Mouse (Mus musculus): ENCODE data around the gene Tuba4a.

Gene Tuba4a

DNA sequence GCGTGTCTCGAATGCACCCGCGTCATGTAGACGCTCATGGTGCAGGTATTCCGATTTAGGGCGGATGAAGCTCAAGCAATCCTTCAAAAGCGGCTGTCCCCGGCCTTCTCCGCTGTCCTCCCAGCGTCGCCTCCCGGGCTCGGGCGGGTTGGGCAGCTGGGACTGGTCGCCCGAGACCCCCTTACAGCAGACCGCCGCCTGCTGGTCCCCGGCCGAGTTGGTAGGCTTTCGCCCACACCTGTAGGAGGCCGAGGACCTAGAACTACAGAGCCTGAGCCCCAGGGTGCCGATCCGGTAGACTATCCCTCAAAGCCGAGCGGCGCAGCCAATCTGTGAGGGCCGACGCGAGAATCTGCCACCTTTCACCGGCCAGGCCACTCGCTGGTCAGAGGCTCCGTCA, at the start of gene Tuba4a:
Gene Tuba4a (minus strand): TSS at position 335 of the 400 bp plus-strand sequence.
- no peak for DNase-seq

DNA sequence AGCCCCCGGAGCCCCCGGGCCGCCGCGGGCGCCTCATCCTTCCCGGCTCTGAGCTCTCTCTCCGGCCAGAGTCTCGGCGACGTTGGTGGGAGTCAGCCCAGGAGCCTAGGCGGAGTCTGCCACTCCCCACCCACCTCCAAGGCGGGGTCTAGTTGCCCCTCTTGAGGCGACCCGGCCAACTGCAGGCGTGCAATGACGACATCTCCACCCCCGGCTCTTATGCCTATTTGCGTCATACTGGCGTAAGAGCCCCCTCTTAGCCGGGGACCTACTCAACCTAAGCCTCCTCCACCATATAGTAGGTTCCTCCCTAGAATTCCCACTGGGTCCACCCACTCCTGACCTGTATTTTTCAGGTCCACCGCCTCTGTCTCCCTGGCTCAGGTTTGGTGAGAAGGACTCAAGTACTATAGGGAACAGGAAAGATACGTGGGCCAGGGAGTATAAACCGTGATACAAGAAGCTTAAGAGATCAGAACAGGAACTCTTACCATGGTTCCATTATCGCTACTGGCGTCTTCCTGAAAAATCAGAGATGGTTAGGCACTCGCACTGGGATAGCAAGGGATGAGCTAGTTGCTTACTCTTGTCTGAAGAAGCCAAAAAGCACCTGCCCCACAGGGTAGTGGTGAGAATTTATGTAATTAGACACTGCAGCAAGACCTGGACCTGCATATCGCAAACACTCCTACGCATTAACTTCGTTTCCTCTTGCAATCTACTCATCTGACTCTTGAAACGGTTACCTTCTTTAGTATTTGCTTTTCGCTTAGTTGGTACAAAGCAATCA, 44.6 kb upstream of the Tuba4a start, which contains the start of gene Ptprn:
Gene Ptprn (minus strand): TSS at position 412 of the 790 bp plus-strand sequence.
- no peak for DNase-seq

DNA sequence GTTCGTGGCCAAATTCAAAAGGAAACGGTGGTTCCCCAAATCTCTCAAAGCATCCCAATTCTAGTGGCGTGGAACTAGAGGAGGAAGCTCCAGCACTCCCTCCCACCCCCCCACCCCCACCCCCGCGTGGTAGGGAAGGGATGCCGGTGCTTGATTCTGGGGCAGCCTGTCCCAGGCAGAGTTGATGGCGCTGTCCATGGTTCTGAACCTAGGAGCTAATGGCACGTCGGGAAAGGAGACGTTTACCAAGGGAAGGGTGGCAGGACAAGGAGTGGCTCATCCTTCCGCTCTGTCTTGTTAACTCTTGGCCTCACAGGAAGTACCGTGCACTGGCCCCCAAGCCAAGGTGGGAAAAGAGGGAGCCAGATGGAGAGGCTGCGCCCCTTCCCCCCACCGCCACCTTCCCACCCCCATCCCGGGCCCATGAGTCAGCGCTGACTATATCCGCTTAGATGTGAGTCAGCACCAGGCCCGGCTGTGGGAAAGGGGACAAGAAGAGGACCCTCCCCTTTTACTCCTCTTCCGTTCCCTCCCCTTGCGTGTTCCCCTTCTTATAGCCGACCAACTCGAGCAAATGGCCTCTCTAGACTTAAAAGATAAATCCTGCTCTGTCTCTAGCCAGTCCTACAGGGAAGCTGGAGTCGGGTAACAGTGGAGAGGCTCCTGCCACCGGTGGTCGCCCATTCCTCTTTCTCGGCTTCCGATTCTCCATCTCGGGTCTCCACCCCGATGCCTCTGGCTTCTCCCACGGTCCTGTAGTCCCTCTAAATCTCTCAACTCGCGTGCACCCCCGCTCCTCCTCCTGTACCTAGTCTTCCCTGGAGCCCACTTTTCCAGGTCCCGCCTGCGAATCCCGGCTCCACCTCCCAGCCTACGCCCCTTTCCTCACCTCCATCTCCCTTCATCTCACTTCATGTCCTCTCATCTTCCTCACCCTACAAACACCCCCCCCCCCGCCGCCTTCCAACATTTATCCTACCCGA, 43.6 kb upstream of the Tuba4a start:
- DNase-seq, result peak; percentile 65

DNA sequence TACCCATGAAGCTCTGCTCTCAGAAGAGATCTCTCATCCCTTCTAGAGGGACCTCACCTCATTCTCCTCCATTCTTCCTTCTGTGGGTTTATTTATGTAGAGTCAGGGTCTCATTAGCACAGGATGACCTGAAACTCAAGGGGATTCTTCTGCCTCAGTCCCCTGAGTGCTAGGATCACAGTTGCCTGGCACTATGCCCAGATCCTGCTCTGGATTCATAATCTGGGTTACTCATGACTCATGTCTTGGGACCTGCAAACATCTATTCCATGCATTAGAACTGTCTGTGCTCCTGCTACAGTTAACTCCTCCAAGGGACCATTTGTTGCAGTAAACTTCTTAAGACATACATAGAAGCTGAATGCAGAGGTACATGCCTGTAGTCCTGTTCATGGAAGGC, 41.6 kb upstream of the Tuba4a start:
- no peak for DNase-seq

DNA sequence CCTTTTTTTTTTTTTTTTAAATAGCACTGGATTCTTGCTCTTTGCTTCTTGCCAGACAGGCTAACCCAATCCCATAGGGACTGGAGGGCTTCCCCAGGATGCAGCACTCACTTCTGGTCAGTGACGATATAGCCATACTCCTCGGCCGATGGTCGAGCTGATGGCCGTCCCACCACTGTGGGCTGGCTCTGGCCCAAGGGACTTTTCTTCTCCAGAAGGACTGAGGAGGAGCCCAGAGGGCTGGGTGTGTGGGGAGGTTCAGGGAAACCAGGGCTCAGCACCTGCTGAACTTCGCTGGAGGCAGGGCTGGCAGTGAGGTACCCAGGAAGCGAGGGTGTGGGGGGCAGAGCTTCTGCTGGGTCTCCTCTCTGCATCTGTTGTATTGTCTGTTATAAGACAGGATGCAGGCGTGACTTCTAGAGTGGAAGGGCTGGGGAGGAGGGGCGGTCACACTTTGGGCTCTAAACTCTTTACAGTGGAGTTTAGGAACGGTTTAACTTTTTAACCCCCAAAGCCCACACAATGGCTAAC, 35.9 kb upstream of the Tuba4a start:
- no peak for DNase-seq

DNA sequence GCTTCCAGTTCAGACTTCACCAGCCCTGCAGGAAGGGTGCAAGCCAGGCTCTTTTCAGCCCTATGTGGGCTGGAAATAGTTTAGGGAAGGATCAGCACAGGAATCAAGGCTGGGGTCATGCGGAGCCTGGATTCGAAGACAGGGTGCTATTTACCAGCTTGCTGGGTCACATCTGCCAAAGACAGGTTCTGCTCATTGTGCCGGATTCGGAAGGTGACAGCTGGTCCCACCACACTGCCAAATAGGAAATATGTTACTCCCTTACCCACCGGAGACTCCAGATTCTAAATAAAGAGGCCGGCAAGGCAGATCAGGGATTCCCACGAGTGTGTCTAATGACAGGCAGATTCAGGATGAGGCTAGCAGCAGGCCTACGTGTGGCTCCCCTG, 35.0 kb upstream of the Tuba4a start:
- no peak for DNase-seq

DNA sequence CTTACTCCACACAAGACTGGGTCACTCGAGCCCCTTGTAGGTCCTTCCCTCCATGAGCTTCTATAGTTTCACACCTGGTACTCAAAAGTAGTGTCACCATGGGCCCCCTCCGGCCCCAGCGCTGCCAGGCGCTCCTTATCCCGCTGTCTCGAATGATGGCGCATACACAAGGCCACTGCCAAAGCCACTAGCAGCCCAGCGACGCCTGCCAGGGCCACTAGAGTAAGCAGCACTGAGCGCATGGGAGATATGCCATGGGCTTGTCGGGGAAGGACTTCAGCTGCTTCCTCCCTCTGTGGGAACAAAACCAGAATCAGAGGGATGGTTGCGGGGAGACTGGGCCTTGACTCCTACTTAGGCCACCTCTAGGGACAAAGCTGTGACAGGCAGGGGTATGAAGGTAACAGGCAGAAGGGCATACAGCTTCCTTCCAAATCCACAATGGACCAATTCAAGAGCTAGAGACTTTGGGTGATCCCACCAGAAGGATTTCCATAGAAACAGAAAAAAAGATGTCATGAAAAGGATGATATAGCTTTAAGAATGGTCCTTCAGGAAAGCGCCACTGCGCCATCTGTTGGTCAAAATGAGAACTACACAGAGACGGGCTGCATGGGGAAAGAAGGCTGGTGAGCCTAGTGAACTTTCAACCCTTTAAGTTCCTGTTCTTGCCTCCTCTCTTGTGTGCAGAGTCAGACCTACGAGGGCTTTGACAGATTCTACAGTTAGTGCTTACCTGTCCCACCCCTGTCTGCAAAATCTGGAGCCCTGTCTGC, 34.4 kb upstream of the Tuba4a start:
- DNase-seq, result peak; percentile 93

DNA sequence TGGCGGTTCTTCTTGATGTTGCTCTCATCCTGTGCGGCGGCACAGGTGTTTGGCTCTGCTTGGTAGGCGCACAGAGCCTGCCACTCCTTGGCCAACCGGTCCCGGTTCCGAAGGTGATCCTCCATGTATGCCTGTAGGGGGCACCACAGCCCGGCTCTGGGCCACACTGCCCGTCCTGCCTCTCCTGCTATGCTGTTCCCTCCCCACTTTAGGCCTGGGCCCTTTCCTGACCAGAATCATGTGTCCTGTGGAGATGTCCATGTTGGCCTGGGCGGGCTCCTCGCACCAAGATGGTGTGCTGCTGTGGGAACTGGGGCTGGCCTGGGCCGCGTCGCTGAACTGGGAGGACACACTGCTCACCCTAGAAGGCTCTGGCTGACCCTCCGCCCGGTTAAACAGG, 33.4 kb upstream of the Tuba4a start:
- DNase-seq, result no peak

DNA sequence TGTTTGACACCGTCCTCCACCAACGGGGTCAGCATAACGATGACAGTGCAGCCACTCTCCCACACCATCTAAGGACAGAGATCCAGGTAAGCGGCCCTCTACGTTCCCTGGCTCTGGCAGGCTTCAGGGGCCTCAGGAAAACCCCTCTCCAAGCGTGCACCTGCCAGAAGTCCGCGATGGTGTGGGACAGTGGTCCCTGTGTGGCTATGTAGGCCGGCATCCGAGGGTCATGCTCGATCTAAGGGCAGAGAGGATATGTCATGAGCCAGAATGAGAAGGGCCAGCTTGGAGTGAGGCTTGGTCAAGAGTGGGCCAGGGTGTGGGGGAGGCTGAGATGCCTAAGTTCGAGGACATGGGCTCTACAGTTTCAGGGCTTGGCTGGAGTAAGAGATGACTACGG, 32.6 kb upstream of the Tuba4a start:
- DNase-seq, result no peak

DNA sequence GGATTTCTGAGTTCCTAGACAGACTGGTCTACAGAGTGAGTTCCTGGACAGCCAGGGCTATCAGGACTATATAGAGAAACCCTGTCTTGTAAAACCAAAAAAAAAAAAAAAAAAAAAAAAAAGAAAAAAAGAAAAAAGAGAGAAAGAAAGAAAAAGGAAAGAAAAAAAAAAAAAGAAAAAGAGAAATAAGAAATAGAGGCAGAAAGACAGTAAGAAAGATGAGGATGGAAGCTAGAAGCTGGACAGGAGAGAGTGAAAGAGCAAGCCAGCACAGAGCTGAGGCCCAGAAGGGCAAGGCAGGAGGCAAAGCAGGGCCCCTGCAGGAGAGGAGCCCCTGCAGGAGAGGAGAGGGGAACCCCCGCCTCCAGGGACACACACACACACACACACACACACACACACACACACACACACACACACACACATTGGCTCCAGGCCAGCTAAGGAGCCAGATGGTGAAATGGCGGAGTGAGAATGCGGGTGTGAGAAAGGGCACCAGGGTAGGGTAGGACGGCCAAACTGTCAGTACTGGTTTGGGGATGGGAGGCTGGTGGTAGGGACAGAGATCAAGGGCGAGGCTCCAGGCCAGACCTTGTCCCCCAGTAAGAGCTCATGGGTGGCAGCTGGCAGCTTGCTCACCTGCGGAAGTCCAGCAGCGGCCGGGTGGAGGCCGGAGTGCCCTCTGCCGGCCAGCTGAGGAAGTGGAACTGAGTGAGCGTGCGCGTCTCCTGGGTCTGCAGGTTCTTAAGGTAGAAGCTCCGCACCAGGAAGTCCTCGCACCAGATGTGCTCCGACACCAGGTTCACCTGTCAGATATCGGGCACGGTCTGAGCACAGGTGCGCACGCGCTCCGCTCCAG, 31.7 kb upstream of the Tuba4a start:
- peak; percentile 90 for DNase-seq

DNA sequence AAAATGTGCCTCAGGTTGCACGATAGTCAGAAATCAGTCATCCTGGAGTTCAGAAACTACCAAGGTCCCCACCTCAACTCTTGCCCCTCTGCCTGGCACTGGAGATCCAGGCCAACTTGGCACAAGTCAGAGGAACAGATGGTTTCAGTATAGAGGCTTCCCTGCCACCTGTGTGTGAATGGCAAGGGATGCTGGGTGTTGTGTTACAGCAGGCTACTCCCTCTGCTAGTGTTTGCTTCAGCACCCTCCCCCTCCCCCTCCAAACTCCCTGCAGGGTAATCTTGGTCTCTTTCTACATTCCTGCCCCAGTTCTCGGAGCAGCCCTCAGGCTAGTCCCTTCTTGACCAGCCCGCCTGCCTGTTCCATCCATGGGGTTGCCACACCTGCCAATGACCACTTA, 30.8 kb upstream of the Tuba4a start:
- no peak for DNase-seq

DNA sequence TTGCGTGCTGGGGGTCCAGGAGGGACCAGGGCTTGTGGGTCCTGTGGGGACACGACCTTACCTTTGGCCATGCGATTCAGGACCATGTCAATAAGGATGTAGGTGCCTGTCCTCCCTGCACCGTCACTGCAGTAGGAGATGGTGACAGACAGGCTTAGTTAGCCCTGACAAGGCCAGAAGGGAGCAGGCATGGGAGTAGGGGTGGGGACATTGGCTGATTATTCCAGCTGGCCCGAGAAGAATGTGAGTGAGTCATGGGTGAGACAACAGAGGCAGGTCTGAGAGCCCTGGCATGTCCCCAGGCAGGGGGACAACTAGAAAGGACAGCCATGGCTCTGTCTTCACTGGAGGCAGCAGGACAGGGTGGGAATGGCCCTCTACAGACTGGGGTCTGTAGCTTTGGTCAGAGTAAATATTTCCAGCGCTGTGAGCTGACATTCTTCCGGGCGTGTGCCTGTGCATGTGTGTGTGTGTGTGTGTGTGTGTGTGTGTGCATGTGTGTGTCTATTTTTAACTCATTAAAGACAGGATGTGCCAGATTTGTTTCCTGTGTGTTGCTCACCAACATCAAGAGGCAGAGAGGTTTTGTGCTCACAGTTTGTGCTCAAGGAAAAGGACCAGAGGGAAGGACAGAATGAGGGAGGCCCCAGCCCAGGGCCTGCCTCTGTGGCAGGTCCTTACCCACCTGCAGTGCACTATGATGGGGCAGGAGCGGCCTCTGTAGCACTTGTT, 28.5 kb upstream of the Tuba4a start:
- peak; percentile 55 for DNase-seq

DNA sequence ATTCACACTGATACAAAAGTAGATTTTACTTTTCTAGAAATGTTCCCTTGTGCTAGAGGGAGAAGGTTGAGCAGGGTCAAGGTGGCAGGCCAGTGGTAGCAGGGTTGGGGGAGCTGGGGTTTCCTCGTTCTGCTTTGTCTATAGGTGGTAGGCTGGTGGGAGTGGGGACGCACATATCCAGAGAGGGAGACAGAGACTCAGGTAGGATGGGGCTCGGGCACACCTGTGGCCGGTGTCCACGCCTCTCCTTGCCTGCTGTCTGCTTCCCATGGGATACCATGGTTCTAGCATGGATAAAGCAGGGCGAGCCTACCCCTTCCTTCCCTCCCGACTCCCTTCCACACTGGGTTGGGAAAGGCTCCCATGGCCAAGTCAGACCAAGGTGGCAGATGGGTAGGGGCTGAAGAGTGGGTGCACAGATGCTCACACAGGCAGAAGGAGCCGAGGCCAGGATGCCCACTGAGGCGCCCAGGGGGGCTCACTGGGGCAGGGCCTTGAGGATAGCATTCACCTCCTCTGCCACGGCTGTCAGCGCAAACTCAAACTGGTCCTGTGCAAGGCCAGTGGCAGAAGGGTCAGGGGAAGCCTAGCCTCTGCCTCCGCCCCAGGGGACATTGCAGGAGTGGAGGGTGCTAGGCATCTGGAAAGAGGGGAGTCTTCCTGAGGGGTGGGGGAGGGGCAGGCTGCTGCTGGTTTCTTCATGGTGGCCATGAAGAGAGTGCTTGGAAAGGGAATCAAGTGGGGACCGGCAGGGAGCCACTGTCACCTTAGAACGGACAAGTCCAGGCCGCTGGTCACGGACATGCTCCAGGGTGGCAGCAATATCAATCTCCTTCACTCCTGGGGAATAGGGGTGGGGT, 27.6 kb upstream of the Tuba4a start:
- DNase-seq, result no peak

DNA sequence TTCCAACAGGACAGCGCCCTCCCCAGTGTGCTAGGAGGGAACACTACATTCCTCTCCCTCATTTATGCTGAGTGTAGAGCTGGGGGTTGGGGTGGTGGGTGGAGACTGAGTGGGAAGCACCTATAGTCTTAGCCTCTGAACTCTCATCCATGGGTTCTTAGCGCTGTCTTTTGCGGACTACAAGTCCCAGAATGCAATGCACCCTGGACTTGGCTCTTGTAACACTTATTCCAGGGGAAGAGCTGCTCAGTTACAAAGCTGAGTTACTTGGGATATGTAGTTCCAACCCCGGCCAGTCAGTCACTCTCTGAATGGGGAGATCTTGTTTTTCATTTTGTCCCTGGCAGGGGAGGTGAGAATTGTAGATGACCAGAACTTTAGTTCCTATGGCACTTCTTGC, 25.2 kb upstream of the Tuba4a start:
- peak; percentile 71 for DNase-seq

DNA sequence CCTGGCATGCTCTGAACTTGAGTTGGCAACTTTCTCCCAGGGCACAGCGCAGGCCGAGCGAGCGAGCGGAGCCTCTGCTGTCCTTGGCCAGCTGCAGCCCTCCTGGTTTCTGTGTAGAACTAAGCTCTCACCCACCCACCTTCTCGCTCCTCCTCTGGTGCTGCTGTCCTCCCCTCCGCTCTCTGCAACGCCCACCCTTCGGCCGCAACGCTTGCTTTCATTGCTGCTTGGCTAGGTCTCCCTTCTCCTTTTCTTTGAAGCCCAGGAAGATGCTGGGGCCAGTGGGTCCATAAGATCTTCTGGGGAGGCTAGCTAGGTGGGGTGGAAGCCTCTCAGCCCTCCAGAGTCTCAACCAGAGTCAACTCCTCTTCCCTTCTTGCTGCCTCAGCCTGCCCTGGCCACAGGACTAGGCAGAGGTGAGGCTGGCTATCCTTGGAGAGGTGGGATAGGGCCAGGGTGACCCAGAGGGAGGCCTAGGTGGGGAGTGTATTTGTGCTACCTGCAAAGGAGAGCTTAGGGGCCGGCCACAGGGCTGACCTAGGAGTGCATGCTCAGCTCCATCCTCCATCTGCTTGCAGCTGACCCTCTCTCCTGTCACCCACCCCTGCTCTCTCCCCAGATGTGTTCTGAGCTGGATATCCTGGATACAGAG, 24.6 kb upstream of the Tuba4a start:
- no peak for DNase-seq

DNA sequence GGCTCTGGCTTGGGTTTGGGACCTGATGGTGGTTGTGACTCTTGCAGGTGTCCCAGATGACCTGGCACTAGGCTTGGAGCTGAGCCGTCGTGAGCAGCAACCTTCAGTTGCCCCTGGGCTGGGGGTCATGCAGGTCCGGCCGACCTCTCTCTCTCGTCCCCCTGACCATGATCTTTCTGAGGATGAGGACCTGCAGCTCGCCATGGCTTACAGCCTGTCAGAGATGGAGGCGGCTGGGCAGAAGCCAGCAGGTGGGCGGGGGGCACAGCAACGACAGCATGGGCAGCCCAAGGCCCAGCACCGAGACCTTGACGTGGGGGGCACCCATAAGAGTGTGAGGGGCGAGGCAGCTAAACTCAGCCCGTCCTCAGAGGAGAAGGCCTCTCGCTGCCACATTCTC, 23.7 kb upstream of the Tuba4a start:
- DNase-seq, result no peak

DNA sequence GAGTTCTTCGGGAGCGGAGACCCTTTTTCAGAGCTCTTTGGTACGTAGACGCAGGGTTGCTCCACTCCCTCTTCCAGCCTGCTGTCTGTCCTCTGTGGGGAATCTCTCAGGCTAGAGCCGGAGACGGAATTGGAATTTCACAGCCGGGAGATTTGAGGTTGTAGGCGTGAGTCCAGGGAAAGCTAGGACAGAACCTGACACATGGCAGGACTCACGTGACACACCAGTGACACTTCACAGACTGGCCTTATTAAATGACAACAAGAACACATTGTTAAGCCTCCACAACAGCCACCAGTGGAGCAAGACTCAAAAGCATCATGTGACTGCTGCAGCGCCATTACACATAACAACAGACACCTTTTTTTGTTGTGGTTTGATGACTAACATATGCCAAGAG, 19.9 kb upstream of the Tuba4a start:
- DNase-seq, result no peak

DNA sequence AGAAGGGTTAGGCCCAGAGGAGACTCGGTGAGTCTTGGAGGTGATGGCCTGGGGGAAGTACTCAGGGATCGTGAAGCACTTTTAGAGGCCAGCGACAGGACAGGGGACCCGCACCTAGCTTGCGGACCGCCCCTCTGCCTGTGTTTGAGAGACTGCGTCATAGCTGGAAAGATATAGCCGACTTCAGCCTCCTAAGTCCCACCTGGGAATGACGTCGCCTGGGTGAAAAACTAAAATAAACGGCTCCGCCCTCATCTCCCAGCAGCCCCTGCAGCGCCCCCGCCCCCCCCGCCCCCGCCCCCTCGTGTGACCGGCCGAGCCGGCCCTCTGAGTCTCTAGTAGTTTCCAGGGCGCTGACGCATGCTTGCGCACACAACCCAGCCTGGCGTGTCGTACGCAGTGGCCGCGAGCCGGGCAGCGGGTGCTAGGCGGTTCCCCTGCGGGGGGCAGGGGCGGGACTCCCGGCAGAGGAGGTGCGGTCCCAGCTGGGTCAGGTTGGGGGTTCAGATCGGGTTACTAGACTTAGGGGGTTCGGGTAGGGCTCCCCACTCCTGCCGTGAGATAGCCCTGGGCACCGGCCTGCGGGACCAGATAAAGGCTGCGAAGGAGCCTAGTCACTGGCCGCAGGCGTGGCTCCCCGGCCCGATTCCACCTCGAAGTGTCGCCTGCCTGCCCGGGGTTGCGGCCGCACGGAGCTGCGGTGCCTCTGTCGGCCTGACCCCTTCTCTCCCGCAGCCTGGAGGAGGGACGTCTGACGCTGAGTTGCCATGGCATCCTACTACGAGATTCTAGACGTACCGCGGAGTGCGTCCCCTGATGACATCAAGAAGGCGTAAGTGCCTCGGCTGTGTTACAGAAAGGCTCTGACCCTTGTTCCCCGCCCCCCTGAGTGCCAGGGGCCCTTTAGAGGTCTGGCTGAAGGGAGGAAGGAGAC, 16.7 kb upstream of the Tuba4a start, which contains the start of gene Dnajb2:
Gene Dnajb2 (plus strand): TSS at position 290 of the 934 bp plus-strand sequence.
- peak; percentile 93 for DNase-seq
